Mouse (Mus musculus): Measurements from ENCODE around the gene Sept9. TPM values are rescaled to one million over a fixed set of nuclear protein-coding genes. Genes with fewer than 3 reads are reported as not detected.

Gene Sept9
- total RNA-seq, 4 experiments from 2014 or later: 68.1 to 76.4 (median 71.0) TPM

GRCm38 (mm10) chr11:117285606-117285931, 86.1 kb downstream of the Sept9 start:
- no peak for DNase-seq (ENCODE audit: low spot score in 2 of 2)

GRCm38 (mm10) chr11:117287792-117288191, 88.3 kb downstream of the Sept9 start:
- DNase-seq (ENCODE audit: low spot score in 2 of 2): no peak

- DNase-seq (ENCODE audit: low spot score in 2 of 2): no peak
Measured at GRCm38 (mm10) chr11:117288765-117289164, 89.3 kb downstream of the Sept9 start.

GRCm38 (mm10) chr11:117291271-117292059, 92.0 kb downstream of the Sept9 start:
- no peak for DNase-seq (ENCODE audit: low spot score in 2 of 2)

- no peak for DNase-seq (ENCODE audit: low spot score in 2 of 2)
Measured at GRCm38 (mm10) chr11:117292446-117292845, 93.0 kb downstream of the Sept9 start.

- no peak for DNase-seq (ENCODE audit: low spot score in 2 of 2)
Measured at GRCm38 (mm10) chr11:117295266-117295665, 95.8 kb downstream of the Sept9 start.

- no peak for DNase-seq (ENCODE audit: low spot score in 2 of 2)
Measured at GRCm38 (mm10) chr11:117296116-117296499, 96.6 kb downstream of the Sept9 start.

GRCm38 (mm10) chr11:117296500-117297189, 97.2 kb downstream of the Sept9 start:
- no peak for DNase-seq (ENCODE audit: low spot score in 2 of 2)

GRCm38 (mm10) chr11:117297190-117297829, 97.8 kb downstream of the Sept9 start:
- no peak for DNase-seq (ENCODE audit: low spot score in 2 of 2)

- DNase-seq (ENCODE audit: low spot score in 2 of 2): no peak
Measured at GRCm38 (mm10) chr11:117299741-117300140, 100.3 kb downstream of the Sept9 start.

GRCm38 (mm10) chr11:117300809-117301208, 101.3 kb downstream of the Sept9 start:
- DNase-seq (ENCODE audit: low spot score in 2 of 2): no peak

GRCm38 (mm10) chr11:117301716-117302115, 102.3 kb downstream of the Sept9 start:
- no peak for DNase-seq (ENCODE audit: low spot score in 2 of 2)

- DNase-seq (ENCODE audit: low spot score in 2 of 2): no peak
Measured at GRCm38 (mm10) chr11:117302371-117302770, 102.9 kb downstream of the Sept9 start.

- no peak for DNase-seq (ENCODE audit: low spot score in 2 of 2)
Measured at GRCm38 (mm10) chr11:117305509-117306188, 106.2 kb downstream of the Sept9 start.

- no peak for DNase-seq (ENCODE audit: low spot score in 2 of 2)
Measured at GRCm38 (mm10) chr11:117306311-117307088, 107.0 kb downstream of the Sept9 start.

- DNase-seq (ENCODE audit: low spot score in 2 of 2): no peak
Measured at GRCm38 (mm10) chr11:117307895-117308786, 108.7 kb downstream of the Sept9 start.

- no peak for DNase-seq (ENCODE audit: low spot score in 2 of 2)
Measured at GRCm38 (mm10) chr11:117309108-117309917, 109.9 kb downstream of the Sept9 start.

- DNase-seq (ENCODE audit: low spot score in 2 of 2): no peak
Measured at GRCm38 (mm10) chr11:117309918-117310287, 110.4 kb downstream of the Sept9 start.

Measured in left cerebral cortex, adult 8-10 months (tissue).